Mouse (Mus musculus): ENCODE results near the gene Bloc1s2. TPM values are rescaled to one million over a fixed set of nuclear protein-coding genes. Genes with fewer than 3 reads are reported as not detected.

Bloc1s2 gene
- 56.9 and 64.7 TPM in 2 replicates for total RNA-seq (2023)

GRCm38 (mm10) chr19:44145702-44146567, at the start of gene Bloc1s2:
Bloc1s2 (minus strand) TSS chr19:44146446.

GRCm38 (mm10) chr19:44192342-44192741, 46.1 kb upstream of the Bloc1s2 start, which contains the start of gene Pkd2l1:
Pkd2l1 (minus strand) TSS chr19:44192442.

GRCm38 (mm10) chr19:44135072-44135959, 10.9 kb downstream of the Bloc1s2 start, which contains the start of gene Cwf19l1:
Cwf19l1 (minus strand) TSS chr19:44135876.

GRCm38 (mm10) chr19:44106831-44107660, 39.2 kb downstream of the Bloc1s2 start, which contains the start of gene Chuk:
Chuk (minus strand) TSS chr19:44107480.

Other genes starting within 250 kb of the Bloc1s2 start
- gene Dnmbp, start 206.3 kb downstream of the Bloc1s2 start, total RNA-seq (2023): 19.9 and 26.2 TPM in 2 replicates
- not detected in 2 replicates for gene Cpn1, start 159.9 kb downstream of the Bloc1s2 start, total RNA-seq (2023)
- gene Cyp2c23, start 117.2 kb downstream of the Bloc1s2 start, total RNA-seq (2023): not detected in 2 replicates
- 25.5 and 27.4 TPM in 2 replicates for gene Erlin1, start 76.7 kb downstream of the Bloc1s2 start, total RNA-seq (2023)
- gene Chuk, start 39.0 kb downstream of the Bloc1s2 start, total RNA-seq (2023): 41.3 and 56.6 TPM in 2 replicates
- 8.1 and 12.4 TPM in 2 replicates for gene Cwf19l1, start 10.6 kb downstream of the Bloc1s2 start, total RNA-seq (2023)
- gene Pkd2l1, start 46.0 kb upstream of the Bloc1s2 start, total RNA-seq (2023): not detected in 2 replicates
- gene Scd3, start 56.8 kb upstream of the Bloc1s2 start, total RNA-seq (2023): not detected in 2 replicates
- 14.1 and 16.4 TPM in 2 replicates for gene Scd2, start 147.2 kb upstream of the Bloc1s2 start, total RNA-seq (2023)
- 0.13 and 0.20 TPM in 2 replicates for gene Scd4, start 186.6 kb upstream of the Bloc1s2 start, total RNA-seq (2023)

Measured in neutrophil, adult 65 days (primary cell).